9 mouse cellular contexts compared by ENCODE assay signal in the genomic region with DNA sequence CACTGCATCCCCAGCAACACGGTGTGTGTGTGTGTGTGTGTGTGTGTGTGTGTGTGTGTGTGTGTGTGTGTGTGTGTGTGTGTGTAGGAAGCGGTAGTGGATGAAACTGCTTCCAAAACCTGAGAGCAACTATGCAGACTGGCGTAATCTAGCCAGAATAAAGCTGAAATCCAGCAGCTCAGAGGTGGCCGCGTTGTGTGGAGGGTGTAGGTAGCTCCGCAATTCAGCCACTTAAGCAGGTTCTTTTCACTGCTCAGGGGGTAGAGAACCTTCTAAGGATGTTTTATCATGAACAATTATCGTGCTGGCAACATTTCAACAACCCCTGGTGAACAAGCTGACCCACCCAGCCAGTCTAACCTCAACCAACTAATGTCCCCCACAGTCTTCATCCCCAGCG. TPM values are rescaled to one million over a fixed set of nuclear protein-coding genes. Genes with fewer than 3 reads are reported as not detected.
A peak's percentile ranks its signal among the peaks of the same experiment; 100 is the strongest.
DNase-seq lines count a peak whose midpoint lies in the region; ATAC-seq lines count a peak whose summit lies in the region.
"Had no signal": no experiment of that assay in that cellular context is flagged by ENCODE, and none has a peak within 500 bp of the region (broad histone marks: within the 10 kb centered on the region; RNA-seq: fewer than 3 reads in every experiment).

No protein-coding gene starts in this region.

- H3K4me2 ChIP-seq in midbrain, embryonic 11.5 days: peak overlapping the region; percentile 93

- peaks cover 6% of the 10 kb centered on the region; the same call in 1 of the 2 replicates for H3K27me3 ChIP-seq in midbrain, embryonic 11.5 days (ENCODE audit: control insufficient read depth, insufficient read depth, low read length)

- ATAC-seq in midbrain, embryonic 11.5 days (ENCODE audit: low FRiP score): peak; percentile 25; the same call in 1 of the 2 replicates
- no peak for ATAC-seq in inflammation-experienced regulatory T-cells, adult 6 months

- no peaks in the 10 kb centered on the region for H3K9me3 ChIP-seq in midbrain, embryonic 11.5 days (ENCODE audit: control insufficient read depth, low read length)
- H3K9me3 ChIP-seq: embryonic facial prominence, embryonic 15.5 days had no signal

- no peak overlapping the region for H3K27ac ChIP-seq in midbrain, embryonic 11.5 days (ENCODE audit: low read depth, low read length)
- H3K27ac ChIP-seq: embryonic facial prominence, embryonic 15.5 days had no signal

- H3K36me3 ChIP-seq in midbrain, embryonic 11.5 days (ENCODE audit: control insufficient read depth, insufficient read depth, low read length): no peaks in the 10 kb centered on the region
- H3K36me3 ChIP-seq: embryonic facial prominence, embryonic 15.5 days had no signal

- peak; percentile 16 to 20 for DNase-seq in cerebellum, postnatal 10 days
- DNase-seq in cerebellum, adult 9-11 months: no peak
- peak; percentile 30 to 31 for DNase-seq in right cerebral cortex, postnatal 10 days (ENCODE audit: low spot score in 2 of 2)
- DNase-seq in right cerebral cortex, postnatal 36 days (ENCODE audit: low spot score in 2 of 2): no peak
- DNase-seq in midbrain, embryonic 11.5 days (ENCODE audit: low spot score, missing footprints): no peak
- no peak for DNase-seq in spleen, postnatal 4 days (ENCODE audit: low spot score in 2 of 2)
- DNase-seq in thymus, postnatal 4 days: no peak

- H3K9ac ChIP-seq in midbrain, embryonic 11.5 days (ENCODE audit: low read length): no peak overlapping the region
- H3K9ac ChIP-seq: embryonic facial prominence, embryonic 15.5 days had no signal

- 0 out of 2 replicates have a peak, but pooled peaks cover 2% of the 10 kb centered on the region for H3K4me1 ChIP-seq in midbrain, embryonic 11.5 days (ENCODE audit: control insufficient read depth, insufficient read depth, low read length)

- 69% methylated on average over 7 of the region's 8 CpGs for WGBS in midbrain, embryonic 11.5 days

- peak overlapping the region; percentile 42; the same call in 1 of the 2 replicates for H3K4me3 ChIP-seq in midbrain, embryonic 11.5 days (ENCODE audit: low read depth, low read length)

RNA-seq across cellular contexts. Expression of gene Slc35f4, which starts 1.2 kb away (rescaled TPM):
- 0.49 and 0.68 TPM in 2 replicates for polyA plus RNA-seq in midbrain, embryonic 11.5 days (2014; fragmentation: Nextera tagmentation; extraction: Ambion mirVana)
- polyA plus RNA-seq in inflammation-experienced regulatory T-cells, adult 6 months (2017; shearing (Covaris generic)): not detected
- polyA plus RNA-seq: embryonic facial prominence, embryonic 15.5 days had no signal

Comparison
In these comparisons a context has a peak if more than half of its experiments do, and no peak if none do; other contexts are left out.
1. DNase-seq: peak in cerebellum, postnatal 10 days (2 of 2) and right cerebral cortex, postnatal 10 days (2 of 2); none in cerebellum, adult 9-11 months (single experiment), right cerebral cortex, postnatal 36 days (0 of 2), midbrain, embryonic 11.5 days (single experiment), spleen, postnatal 4 days (0 of 2) and thymus, postnatal 4 days (single experiment).